Mouse (Mus musculus) heart, postnatal 0 days (tissue): ENCODE data around the gene Kdm4b.

Experiments
- CTCF ChIP-seq: IDR thresholded peaks from 2 replicates; pipeline ENCODE4 v1.5.1; 2016; ENCODE audit warnings: antibody characterized with exemption, control low read depth, low read depth
- EP300 ChIP-seq: IDR thresholded peaks from 2 replicates; pipeline ENCODE4 v1.6.1; 2016; ENCODE audit warnings: antibody characterized with exemption, low read depth

DNA sequence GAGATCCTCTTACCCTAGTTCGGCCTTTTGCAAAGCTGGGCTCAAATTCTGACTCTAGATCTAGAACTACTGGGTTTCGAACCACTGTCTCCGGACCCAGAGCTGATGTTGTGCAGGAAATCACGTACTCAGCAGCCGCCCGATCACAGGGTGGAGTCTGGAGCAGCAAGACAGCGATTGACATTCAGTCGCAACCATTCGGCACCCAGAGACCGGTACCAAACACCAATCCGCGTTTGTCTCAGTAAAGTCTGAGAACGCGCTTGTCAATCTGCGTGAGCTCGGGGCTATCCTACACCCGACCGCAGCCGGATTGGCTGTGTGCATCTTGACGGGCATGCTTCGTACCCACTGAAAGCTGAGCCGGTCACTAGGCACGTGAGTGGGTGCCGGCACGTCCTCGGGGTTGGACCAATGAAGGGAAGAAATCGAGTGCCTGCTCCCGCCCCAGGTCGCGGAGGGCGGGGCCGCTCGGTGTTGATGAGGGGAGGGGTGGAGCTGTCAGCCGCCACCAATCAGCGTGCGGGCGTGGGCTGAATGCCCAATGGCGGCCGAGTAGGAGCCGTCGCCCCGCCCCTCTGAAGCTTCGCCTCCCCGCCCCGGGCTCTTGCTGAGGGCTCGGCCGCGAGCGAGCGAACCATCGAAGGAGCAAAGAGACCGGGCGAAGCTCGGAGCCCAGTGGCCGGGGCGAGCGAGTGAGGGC, at the start of gene Kdm4b:
- peak; percentile 1; the same call in 1 of the 2 replicates for TF ChIP-seq CTCF
- TF ChIP-seq EP300: no peak; the same call in 1 of the 2 replicates
